Mouse (Mus musculus) brain, embryonic 14.5 days (tissue): ENCODE results near the gene Rhbdf2.

Experiments used
- CTCF ChIP-seq: fragments of 200-500 bp; IDR thresholded peaks from 2 replicates; pipeline ENCODE4 v1.5.1; 2012; ENCODE audit warnings: inconsistent platforms, mild to moderate bottlenecking, moderate library complexity, borderline replicate concordance; ENCODE audit not compliant: insufficient read depth, insufficient read length; ENCODE audit errors: extremely low read depth
- POLR2A ChIP-seq: fragments of 200-500 bp; IDR thresholded peaks from 2 replicates; pipeline ENCODE4 v1.6.1; 2012; ENCODE audit warnings: mild to moderate bottlenecking, inconsistent platforms, borderline replicate concordance; ENCODE audit not compliant: poor library complexity, insufficient read depth, insufficient read length, severe bottlenecking; ENCODE audit errors: extremely low read depth

- TF ChIP-seq POLR2A (no peak), CTCF (no peak)
Observed at GRCm38 (mm10) chr11:116599230-116599629, 27.6 kb downstream of the Rhbdf2 start.
